Mouse (Mus musculus) midbrain, postnatal 0 days (tissue): ENCODE measurements at regions not wholly inside any gene's neighbourhood (a gene's known extent, or its start where the extent isn't known, plus 50 kb on each side); places are given as distances from the start of the nearest gene placed in this dataset.

Source experiments
- ATAC-seq: fragments of 200-750 bp; cut with Nextera tagmentation; 2 replicates; pipeline ENCODE4 v1.8.0; 2017; ENCODE audit warnings: moderate number of reproducible peaks, mild to moderate bottlenecking, moderate TSS enrichment, moderate library complexity; ENCODE audit not compliant: low FRiP score
- DNase-seq: peaks from one replicate; pipeline ENCODE4 v3.0.0-alpha.2; 2015; ENCODE audit warnings: low spot score
- H3K27ac ChIP-seq: fragments of 300-500 bp; sonication (generic); 2 replicates; pipeline ENCODE4 v1.5.1; 2014; ENCODE audit warnings: low read depth, mild to moderate bottlenecking, low read length, mixed read lengths
- H3K27me3 ChIP-seq: fragments of 300-500 bp; sonication (generic); 2 replicates; pipeline ENCODE4 v1.6.1; 2014; ENCODE audit warnings: low read length, control low read depth, mixed read lengths; ENCODE audit not compliant: insufficient read depth
- H3K36me3 ChIP-seq: fragments of 300-500 bp; sonication (generic); 2 replicates; pipeline ENCODE4 v1.6.1; 2014; ENCODE audit warnings: low read length, control low read depth, mixed read lengths; ENCODE audit not compliant: insufficient read depth
- H3K4me1 ChIP-seq: fragments of 300-500 bp; sonication (generic); 2 replicates; pipeline ENCODE4 v1.6.1; 2014; ENCODE audit warnings: mild to moderate bottlenecking, control low read depth, antibody characterized with exemption, low read length, mixed read lengths; ENCODE audit not compliant: insufficient read depth
- H3K4me2 ChIP-seq: fragments of 300-500 bp; sonication (generic); 2 replicates; pipeline ENCODE4 v1.6.1; 2014; ENCODE audit warnings: low read depth, mild to moderate bottlenecking, low read length, mixed read lengths; ENCODE audit not compliant: poor library complexity, severe bottlenecking
- H3K4me3 ChIP-seq: fragments of 300-500 bp; sonication (generic); 2 replicates; pipeline ENCODE4 v1.5.1; 2014; ENCODE audit warnings: low read depth, mild to moderate bottlenecking, low read length, moderate library complexity
- H3K9ac ChIP-seq: fragments of 300-500 bp; sonication (generic); replicated peaks from 2 replicates; pipeline ENCODE4 v1.6.1; 2014; ENCODE audit warnings: mild to moderate bottlenecking, low read length, moderate library complexity, mixed read lengths; ENCODE audit not compliant: poor library complexity, severe bottlenecking
- H3K9me3 ChIP-seq: fragments of 300-500 bp; sonication (generic); 2 replicates; pipeline ENCODE4 v1.6.1; 2016; ENCODE audit warnings: low read length, control low read depth
- CTCF ChIP-seq: IDR thresholded peaks from 2 replicates; pipeline ENCODE4 v1.5.1; 2016; ENCODE audit warnings: antibody characterized with exemption, mild to moderate bottlenecking
- WGBS: fragments of 180-500 bp; shearing (Covaris S2); extraction: QIAGEN DNeasy Blood & Tissue Kit; methylation state at CpG from one replicate; pipeline ENCODE4 v1.1.7; 2014; 5-methylcytosine and 5-hydroxymethylcytosine counted together

DNA sequence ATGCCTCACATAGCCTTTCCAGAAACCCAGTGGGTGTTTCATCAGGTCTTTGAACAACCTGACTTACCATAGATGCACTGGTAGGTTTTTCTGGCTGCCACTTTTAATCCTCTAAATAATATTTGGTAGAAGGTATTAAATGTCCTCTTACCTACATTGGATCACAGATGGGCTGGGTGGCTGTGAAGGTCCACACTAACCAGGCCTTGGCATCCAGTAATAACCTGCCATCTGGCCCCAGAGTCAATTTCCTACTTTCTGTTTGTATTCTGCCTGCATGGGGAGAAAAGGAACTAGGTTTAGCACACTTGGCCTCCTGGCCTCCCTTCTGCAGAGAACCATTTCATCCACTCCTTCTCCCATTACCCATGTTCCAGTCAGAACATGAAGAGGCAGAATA is 473.0 kb downstream of the Mettl4 start:
- Histone ChIP-seq H3K4me2 (no peak overlapping the region), H3K36me3 (no peaks in the 10 kb centered on the region), H3K27ac (no peak overlapping the region), H3K27me3 (no peaks in the 10 kb centered on the region), H3K4me3 (no peak overlapping the region), H3K4me1 (no peaks in the 10 kb centered on the region), H3K9ac (no peak overlapping the region), H3K9me3 (no peaks in the 10 kb centered on the region)
- DNase-seq (no peak), ATAC-seq (no peak)
- TF ChIP-seq CTCF = no peak

DNA sequence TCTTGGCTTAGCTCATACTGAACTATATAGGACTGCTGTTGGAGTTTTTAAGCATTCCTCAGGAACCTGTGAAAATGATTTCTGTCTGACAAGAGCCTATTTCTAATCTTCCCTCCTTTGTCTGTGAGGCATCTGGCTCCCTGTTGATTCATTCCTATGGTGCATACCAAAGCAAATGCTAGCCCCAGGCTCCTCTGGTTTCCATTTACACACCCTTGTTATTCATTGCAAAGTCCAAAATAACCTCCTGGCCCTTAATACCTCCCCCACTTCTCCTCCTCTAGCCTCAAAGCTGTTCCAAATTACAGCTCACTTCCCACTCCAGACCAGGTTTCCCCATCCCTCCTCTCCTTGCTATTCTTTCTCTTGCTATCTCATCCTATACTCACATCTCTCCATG is 480.1 kb downstream of the Mettl4 start:
- no peak for ATAC-seq
- Histone ChIP-seq H3K36me3 (no peaks in the 10 kb centered on the region), H3K4me3 (no peak overlapping the region), H3K4me2 (no peak overlapping the region), H3K27me3 (no peaks in the 10 kb centered on the region), H3K9ac (no peak overlapping the region), H3K27ac (no peak overlapping the region), H3K9me3 (no peaks in the 10 kb centered on the region), H3K4me1 (no peaks in the 10 kb centered on the region)
- DNase-seq = no peak
- no peak for TF ChIP-seq CTCF

DNA sequence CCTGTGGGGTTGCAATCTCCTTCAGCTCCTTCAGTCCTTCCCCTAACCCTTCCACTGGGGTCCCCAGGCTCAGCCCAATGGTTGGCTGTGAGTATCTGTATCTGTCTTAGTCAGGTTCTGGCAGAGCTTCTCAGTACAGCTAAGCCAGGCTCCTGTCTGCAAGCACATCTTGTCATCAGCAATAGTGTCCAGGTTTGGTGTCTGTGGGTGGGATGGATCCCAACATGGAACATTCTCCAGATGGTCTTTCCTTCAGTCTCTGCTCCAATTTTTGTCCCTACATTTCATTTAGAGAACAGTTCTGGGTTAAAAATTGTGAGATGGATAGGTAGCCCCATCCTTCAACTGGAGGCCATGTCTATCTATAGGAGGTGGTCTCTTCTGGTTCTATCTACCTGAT is 494.2 kb downstream of the Mettl4 start:
- TF ChIP-seq CTCF = no peak
- no peak overlapping the region for H3K27ac ChIP-seq
- no peaks in the 10 kb centered on the region for H3K36me3 ChIP-seq
- H3K9ac ChIP-seq = no peak overlapping the region
- no peak overlapping the region for H3K4me2 ChIP-seq
- no peak for DNase-seq
- ATAC-seq = no peak
- no peaks in the 10 kb centered on the region for H3K27me3 ChIP-seq
- H3K4me1 ChIP-seq = no peaks in the 10 kb centered on the region
- H3K4me3 ChIP-seq = no peak overlapping the region
- H3K9me3 ChIP-seq = no peaks in the 10 kb centered on the region

DNA sequence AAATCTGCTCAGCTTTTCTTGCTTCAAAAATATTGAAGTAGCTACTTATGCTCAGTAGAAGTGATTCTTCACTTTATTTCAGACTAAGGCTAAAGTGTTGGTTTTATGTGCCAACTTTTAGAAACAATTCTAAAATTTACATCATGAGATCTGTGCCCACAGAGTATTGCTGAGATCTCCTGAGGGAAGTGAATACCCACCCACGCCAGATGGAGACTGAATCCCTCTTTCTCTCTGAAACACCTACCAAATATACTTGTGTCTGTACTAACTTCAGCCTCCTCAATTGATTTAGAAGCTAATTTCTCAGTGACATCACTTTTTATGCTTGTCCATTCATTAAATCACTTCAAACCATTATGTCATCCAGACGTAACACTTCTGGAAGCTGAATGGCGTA is 495.0 kb downstream of the Mettl4 start:
- H3K4me1 ChIP-seq = no peaks in the 10 kb centered on the region
- no peak overlapping the region for H3K4me3 ChIP-seq
- 90% methylated on average over 3 of the region's 3 CpGs for WGBS
- no peak overlapping the region for H3K4me2 ChIP-seq
- H3K9ac ChIP-seq = no peak overlapping the region
- no peak for TF ChIP-seq CTCF
- H3K36me3 ChIP-seq = no peaks in the 10 kb centered on the region
- ATAC-seq = no peak
- no peak for DNase-seq
- no peaks in the 10 kb centered on the region for H3K9me3 ChIP-seq
- no peak overlapping the region for H3K27ac ChIP-seq
- no peaks in the 10 kb centered on the region for H3K27me3 ChIP-seq

DNA sequence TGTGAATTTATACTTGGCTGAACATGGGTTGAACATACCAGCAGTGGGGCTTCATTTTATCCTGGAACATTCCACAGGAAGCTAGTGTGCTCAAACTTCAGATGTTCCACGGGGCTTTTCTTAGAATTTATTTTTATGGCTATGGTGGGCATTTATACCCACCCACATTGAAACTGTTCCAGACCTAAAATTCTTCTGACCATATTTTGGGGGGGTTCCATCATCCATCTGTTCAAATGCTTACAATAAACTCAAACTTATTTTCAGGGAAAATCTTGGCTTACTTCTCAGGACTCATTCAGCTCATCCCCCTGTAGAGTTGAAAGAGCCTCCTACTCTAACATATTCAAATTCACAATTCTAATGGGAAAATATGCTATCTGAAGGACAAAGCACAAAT is 506.0 kb downstream of the Mettl4 start:
- H3K27me3 ChIP-seq = no peaks in the 10 kb centered on the region
- ATAC-seq (no peak), DNase-seq (no peak)
- 77% methylated on average over 1 of the region's 1 CpGs for WGBS
- no peak overlapping the region for H3K27ac ChIP-seq
- H3K4me3 ChIP-seq = no peak overlapping the region
- no peak overlapping the region for H3K9ac ChIP-seq
- TF ChIP-seq CTCF = no peak
- H3K9me3 ChIP-seq = no peaks in the 10 kb centered on the region
- no peak overlapping the region for H3K4me2 ChIP-seq
- no peaks in the 10 kb centered on the region for H3K4me1 ChIP-seq
- H3K36me3 ChIP-seq = no peaks in the 10 kb centered on the region

DNA sequence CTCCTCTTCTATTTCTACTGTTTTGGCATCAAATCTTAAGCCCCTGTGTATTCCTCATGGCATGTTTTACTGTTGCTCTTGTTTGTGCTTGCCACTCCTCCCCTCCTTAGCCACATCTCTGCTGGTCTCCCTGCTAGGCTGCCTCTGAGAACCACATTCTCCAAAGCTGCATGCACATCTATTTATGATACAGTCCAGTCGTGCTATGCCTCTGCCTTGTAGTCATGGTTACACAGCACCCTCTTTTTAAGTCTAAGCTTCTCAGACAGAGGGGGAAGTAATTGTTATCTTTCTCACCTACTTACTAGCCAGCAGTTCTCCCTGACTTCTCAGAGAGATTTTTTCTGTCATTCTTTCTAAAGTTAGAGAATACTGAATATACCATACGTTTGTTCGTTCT is 523.7 kb downstream of the Mettl4 start:
- Histone ChIP-seq H3K27me3 (no peaks in the 10 kb centered on the region), H3K4me2 (no peak overlapping the region), H3K4me3 (no peak overlapping the region), H3K9me3 (no peaks in the 10 kb centered on the region), H3K4me1 (no peaks in the 10 kb centered on the region), H3K36me3 (no peaks in the 10 kb centered on the region), H3K9ac (no peak overlapping the region), H3K27ac (no peak overlapping the region)
- ATAC-seq (no peak), DNase-seq (no peak)
- WGBS = 53% methylated on average over 3 of the region's 3 CpGs
- TF ChIP-seq CTCF = no peak
